Mouse (Mus musculus) liver, embryonic 11.5 days (tissue): Measurements from ENCODE around the gene Nup210. TPM values are rescaled to one million over a fixed set of nuclear protein-coding genes. Genes with fewer than 3 reads are reported as not detected.

Source experiments
- ATAC-seq: fragments of 200-750 bp; cut with Nextera tagmentation; replicated peaks from 2 replicates; pipeline ENCODE4 v1.8.0; 2017; ENCODE audit warnings: moderate number of reproducible peaks, mild to moderate bottlenecking, moderate TSS enrichment, moderate library complexity; ENCODE audit not compliant: low FRiP score
- DNase-seq: peaks from one replicate; pipeline ENCODE4 v3.0.0-alpha.2; 2017; ENCODE audit warnings: low spot score
- H3K27ac ChIP-seq: fragments of 300-500 bp; sonication (generic); 2 replicates; pipeline ENCODE4 v1.5.1; 2014; ENCODE audit warnings: mild to moderate bottlenecking, low read depth, low read length, control low read depth
- H3K27me3 ChIP-seq: fragments of 300-500 bp; sonication (generic); replicated peaks from 2 replicates; pipeline ENCODE4 v1.6.1; 2014; ENCODE audit warnings: low read length, mixed read lengths; ENCODE audit not compliant: control insufficient read depth, insufficient read depth
- H3K36me3 ChIP-seq: fragments of 300-500 bp; sonication (generic); 2 replicates; pipeline ENCODE4 v1.6.1; 2014; ENCODE audit warnings: mild to moderate bottlenecking, low read length, moderate library complexity, mixed read lengths; ENCODE audit not compliant: control insufficient read depth, insufficient read depth
- H3K4me1 ChIP-seq: fragments of 300-500 bp; sonication (generic); replicated peaks from 2 replicates; pipeline ENCODE4 v1.6.1; 2014; ENCODE audit warnings: low read length, mixed read lengths; ENCODE audit not compliant: control insufficient read depth, insufficient read depth
- H3K4me2 ChIP-seq: fragments of 300-500 bp; sonication (generic); 2 replicates; pipeline ENCODE4 v1.6.1; 2014; ENCODE audit warnings: mild to moderate bottlenecking, control low read depth, moderate library complexity
- H3K4me3 ChIP-seq: fragments of 300-500 bp; sonication (generic); 2 replicates; pipeline ENCODE4 v1.5.1; 2014; ENCODE audit warnings: low read depth, low read length, control low read depth
- H3K9ac ChIP-seq: fragments of 300-500 bp; sonication (generic); 2 replicates; pipeline ENCODE4 v1.6.1; 2014; ENCODE audit warnings: low read depth, low read length, control low read depth
- H3K9me3 ChIP-seq: fragments of 300-500 bp; sonication (generic); 2 replicates; pipeline ENCODE4 v1.6.1; 2016; ENCODE audit warnings: low read length, inconsistent platforms, mixed read lengths; ENCODE audit not compliant: control insufficient read depth
- WGBS: fragments of 180-500 bp; shearing (Covaris S2); extraction: QIAGEN DNeasy Blood & Tissue Kit; methylation state at CpG from one replicate; pipeline ENCODE4 v1.1.7; 2014; 5-methylcytosine and 5-hydroxymethylcytosine counted together
- polyA plus RNA-seq: library from polyadenylated mRNA; unstranded; fragments of >200 nt; fragmentation: Nextera tagmentation; extraction: Ambion mirVana; gene quantifications from 2 replicates; pipeline ENCODE4 v1.2.1, GENCODE M21; 2014

Nup210 gene
- polyA plus RNA-seq, 1 experiment from 2014 or later, result 53.5 TPM

DNA sequence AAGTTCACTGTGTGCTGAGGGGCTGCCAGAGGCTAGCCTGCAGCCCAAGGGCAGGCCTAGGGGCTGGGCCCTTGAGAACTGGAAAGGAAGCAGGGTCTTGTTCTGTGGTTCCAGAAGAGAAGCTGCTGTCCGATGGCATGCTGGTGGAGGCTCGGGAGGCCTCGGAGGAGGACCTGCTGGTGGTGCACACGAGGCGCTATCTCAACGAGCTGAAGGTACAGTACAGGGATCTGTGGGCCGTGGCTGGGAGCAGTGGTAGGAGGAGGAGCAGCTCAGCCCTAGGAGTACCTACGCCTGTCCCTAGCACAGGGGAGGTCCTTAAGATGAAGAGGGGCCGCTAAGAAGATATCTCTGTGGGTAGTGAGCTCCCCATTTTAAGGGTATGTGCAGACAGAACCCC lies 42.4 kb upstream of the Nup210 start:
- DNase-seq (no peak), ATAC-seq (peak; percentile 29)
- no peaks in the 10 kb centered on the region for H3K27me3 ChIP-seq
- H3K4me2 ChIP-seq, result peak overlapping the region; percentile 90
- H3K4me3 ChIP-seq, result peak overlapping the region; percentile 18
- no peaks in the 10 kb centered on the region for H3K9me3 ChIP-seq
- 61% methylated on average over 9 of the region's 9 CpGs for WGBS
- peaks cover 69% of the 10 kb centered on the region for H3K4me1 ChIP-seq
- no peaks in the 10 kb centered on the region for H3K36me3 ChIP-seq
- H3K9ac ChIP-seq, result peak overlapping the region; percentile 64
- peak overlapping the region; percentile 82 for H3K27ac ChIP-seq

DNA sequence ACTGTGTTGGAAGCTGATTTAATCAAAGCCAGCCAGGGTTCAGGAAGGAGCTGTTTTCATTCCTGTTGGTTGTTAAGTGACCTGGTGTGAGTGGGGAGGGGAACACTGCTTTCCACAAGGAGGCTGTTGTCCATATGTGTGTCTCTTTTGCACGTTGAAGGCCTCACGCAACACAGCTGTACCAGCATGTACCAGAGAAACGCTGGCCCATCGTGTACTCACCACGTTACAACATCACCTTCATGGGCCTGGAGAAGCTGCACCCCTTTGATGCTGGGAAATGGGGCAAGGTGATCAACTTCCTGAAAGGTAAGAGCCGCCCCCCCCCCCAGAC lies 40.6 kb upstream of the Nup210 start:
- Histone ChIP-seq H3K9me3 (no peaks in the 10 kb centered on the region), H3K9ac (peak overlapping the region; percentile 83), H3K27me3 (0 out of 2 replicates have a peak, but pooled peaks cover 6% of the 10 kb centered on the region), H3K27ac (peak overlapping the region; percentile 50; the same call in 1 of the 2 replicates), H3K4me2 (peak overlapping the region; percentile 90), H3K4me1 (peaks cover 57% of the 10 kb centered on the region), H3K36me3 (no peaks in the 10 kb centered on the region), H3K4me3 (peak overlapping the region; percentile 74)
- DNase-seq, result no peak
- 59% methylated on average over 5 of the region's 6 CpGs for WGBS
- no peak for ATAC-seq

DNA sequence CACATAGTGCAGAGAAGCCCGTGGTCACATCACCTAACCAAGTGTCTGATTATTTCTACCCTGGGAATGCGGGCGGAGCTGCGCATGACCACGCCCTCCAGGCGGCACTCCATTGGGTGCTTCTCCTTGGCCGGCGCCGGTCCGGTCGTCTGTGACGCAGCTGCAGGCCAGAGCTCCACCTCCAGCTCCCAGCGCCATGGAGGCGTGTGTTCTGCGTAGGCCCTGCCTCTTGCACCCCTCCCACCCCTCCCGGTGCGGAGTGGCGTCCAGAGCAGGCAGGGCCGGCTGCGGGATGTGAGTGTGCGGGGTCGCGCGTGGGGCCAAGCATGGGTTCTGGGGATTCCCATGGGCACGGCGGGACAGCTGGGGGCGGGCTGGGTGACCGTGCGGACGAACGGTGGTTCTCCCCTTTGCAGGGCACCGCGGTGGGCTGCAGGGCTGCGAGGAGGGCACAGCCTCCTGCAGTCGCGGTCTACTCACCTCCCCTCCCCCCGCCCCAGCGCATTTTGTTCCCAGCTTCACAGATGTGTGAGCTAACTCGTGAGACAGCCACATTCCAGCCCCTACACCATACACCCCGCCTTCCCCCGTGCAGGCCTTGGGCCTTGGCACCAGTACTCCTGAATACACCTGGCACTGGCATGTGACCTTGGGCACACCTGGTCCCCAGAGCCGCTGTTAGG lies 40.1 kb upstream of the Nup210 start, which contains the start of gene Hdac11:
Gene Hdac11, plus strand, starts transcription at position 112 of the 683 bp plus-strand sequence.
- peak within 1 kb of the TSS; percentile 74 for H3K4me3 ChIP-seq
- peak; percentile 83 for DNase-seq
- H3K9ac ChIP-seq, result peak within 1 kb of the TSS; percentile 83
- H3K4me1 ChIP-seq, result peaks cover 52% of the 10 kb centered on the region
- peak within 1 kb of the TSS; percentile 54 for H3K27ac ChIP-seq
- H3K9me3 ChIP-seq, result no peaks in the 10 kb centered on the region
- peak; percentile 97 for ATAC-seq
- peak within 1 kb of the TSS; percentile 90 for H3K4me2 ChIP-seq
- under 1% methylated on average over 37 of the region's 42 CpGs for WGBS
- H3K27me3 ChIP-seq, result 0 out of 2 replicates have a peak, but pooled peaks cover 6% of the 10 kb centered on the region
- H3K36me3 ChIP-seq, result no peaks in the 10 kb centered on the region

DNA sequence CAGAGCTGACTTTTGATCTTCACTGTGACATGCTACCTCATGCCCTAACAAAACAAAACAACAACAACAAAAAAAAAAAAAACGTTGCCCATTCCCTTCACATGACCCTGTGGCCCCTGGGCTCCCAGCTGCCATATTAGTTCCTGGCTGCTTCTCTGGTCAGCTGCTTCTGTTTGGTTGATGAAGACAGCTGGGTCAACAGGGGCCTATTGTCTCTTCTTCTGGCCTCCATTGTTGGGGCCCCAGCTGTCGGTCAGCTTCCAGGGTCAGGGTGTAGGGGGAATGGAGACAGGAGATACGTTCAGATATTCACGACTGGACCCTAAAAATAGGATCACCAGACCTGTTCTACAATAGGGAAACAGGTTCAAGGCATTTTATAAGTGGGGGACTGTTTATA lies 39.4 kb upstream of the Nup210 start:
- peak overlapping the region; percentile 74; the same call in 1 of the 2 replicates for H3K4me3 ChIP-seq
- DNase-seq (no peak), ATAC-seq (no peak)
- peak overlapping the region; percentile 90 for H3K4me2 ChIP-seq
- 0 out of 2 replicates have a peak, but pooled peaks cover 6% of the 10 kb centered on the region for H3K27me3 ChIP-seq
- peak overlapping the region; percentile 54 for H3K27ac ChIP-seq
- H3K9ac ChIP-seq, result peak overlapping the region; percentile 42
- WGBS, result 25% methylated on average over 4 of the region's 4 CpGs
- no peaks in the 10 kb centered on the region for H3K9me3 ChIP-seq
- H3K36me3 ChIP-seq, result no peaks in the 10 kb centered on the region
- peaks cover 49% of the 10 kb centered on the region for H3K4me1 ChIP-seq

DNA sequence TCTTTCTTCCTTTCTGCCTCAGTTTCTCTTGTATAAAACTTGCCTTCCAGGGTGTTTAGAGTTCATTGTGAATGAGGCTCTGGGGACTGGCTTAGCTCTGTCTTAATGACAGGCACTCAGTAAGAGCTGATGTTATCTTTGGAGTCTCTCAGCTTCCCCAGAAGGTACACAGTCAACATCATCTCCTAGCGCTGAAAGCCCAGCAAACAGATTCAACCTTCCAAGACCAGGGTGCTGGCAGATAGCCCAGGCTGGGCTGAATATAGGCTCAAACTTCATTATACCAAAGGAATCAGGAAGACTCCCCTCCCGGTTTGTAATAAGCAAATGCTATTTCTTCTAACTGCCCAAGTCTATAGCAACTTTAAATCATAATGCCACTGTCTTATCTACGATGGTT lies 38.7 kb upstream of the Nup210 start:
- WGBS, result 66% methylated on average over 3 of the region's 3 CpGs
- H3K4me1 ChIP-seq, result peaks cover 41% of the 10 kb centered on the region
- 0 out of 2 replicates have a peak, but pooled peaks cover 6% of the 10 kb centered on the region for H3K27me3 ChIP-seq
- H3K4me3 ChIP-seq, result no peak overlapping the region
- no peak overlapping the region for H3K27ac ChIP-seq
- ATAC-seq (no peak), DNase-seq (no peak)
- no peak overlapping the region for H3K4me2 ChIP-seq
- 0 out of 2 replicates have a peak, but pooled peaks cover 2% of the 10 kb centered on the region for H3K9me3 ChIP-seq
- H3K9ac ChIP-seq, result no peak overlapping the region
- no peaks in the 10 kb centered on the region for H3K36me3 ChIP-seq

DNA sequence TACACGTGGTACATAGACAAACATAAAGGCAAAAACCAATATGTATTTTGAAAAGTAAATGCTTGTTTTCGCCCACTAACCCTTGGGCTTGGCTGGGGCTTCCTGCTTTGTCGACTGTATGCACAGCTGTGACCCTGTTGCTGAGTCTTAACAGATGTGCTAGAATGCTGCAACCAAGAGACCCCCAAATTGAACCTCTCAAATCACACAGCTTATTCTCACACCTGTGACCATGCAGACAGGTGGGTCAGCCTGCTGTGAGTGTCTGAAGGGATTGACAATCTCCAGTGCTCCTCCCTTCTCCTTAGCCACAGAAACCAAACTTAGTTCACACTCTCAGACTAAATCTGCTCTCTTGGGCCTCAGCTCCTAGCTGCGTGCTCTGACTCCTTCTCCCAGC lies 38.1 kb upstream of the Nup210 start:
- Histone ChIP-seq H3K9me3 (0 out of 2 replicates have a peak, but pooled peaks cover 2% of the 10 kb centered on the region), H3K4me1 (peaks cover 36% of the 10 kb centered on the region), H3K27me3 (0 out of 2 replicates have a peak, but pooled peaks cover 6% of the 10 kb centered on the region), H3K9ac (no peak overlapping the region), H3K27ac (no peak overlapping the region), H3K4me3 (no peak overlapping the region), H3K4me2 (no peak overlapping the region), H3K36me3 (no peaks in the 10 kb centered on the region)
- WGBS, result 58% methylated on average over 4 of the region's 4 CpGs
- ATAC-seq (no peak), DNase-seq (no peak)

DNA sequence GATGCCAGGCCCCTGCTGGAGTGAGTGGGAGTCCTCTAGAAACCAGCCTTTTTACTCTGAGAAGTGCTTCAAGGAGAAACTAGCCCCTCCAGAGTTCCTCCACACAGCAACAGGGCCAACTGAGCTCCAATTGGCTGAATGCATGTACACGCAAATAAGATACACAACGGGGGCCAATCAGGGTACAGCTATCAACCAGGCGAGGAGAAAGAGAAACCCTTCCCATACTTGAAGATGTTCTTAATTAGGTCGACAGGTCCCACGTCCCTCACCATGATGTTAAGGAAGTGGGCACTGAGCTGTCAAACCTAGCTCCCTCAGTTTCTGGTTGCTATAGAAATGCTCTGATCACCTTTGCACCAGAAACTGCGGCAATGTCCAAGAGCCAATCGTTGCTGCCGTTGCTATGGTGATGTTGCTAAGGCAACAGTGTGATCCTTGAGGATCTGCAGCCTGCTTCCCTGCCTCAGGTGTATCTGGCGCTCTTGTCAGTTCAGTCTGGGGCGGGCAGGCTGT lies 37.0 kb upstream of the Nup210 start:
- 5% methylated on average over 10 of the region's 10 CpGs for WGBS
- no peak overlapping the region for H3K4me3 ChIP-seq
- no peaks in the 10 kb centered on the region for H3K36me3 ChIP-seq
- ATAC-seq (peak; percentile 40; the same call in 1 of the 2 replicates), DNase-seq (no peak)
- no peak overlapping the region for H3K27ac ChIP-seq
- peak overlapping the region; percentile 33 for H3K4me2 ChIP-seq
- peaks cover 26% of the 10 kb centered on the region for H3K4me1 ChIP-seq
- 0 out of 2 replicates have a peak, but pooled peaks cover 6% of the 10 kb centered on the region for H3K27me3 ChIP-seq
- H3K9ac ChIP-seq, result no peak overlapping the region
- H3K9me3 ChIP-seq, result 0 out of 2 replicates have a peak, but pooled peaks cover 2% of the 10 kb centered on the region

DNA sequence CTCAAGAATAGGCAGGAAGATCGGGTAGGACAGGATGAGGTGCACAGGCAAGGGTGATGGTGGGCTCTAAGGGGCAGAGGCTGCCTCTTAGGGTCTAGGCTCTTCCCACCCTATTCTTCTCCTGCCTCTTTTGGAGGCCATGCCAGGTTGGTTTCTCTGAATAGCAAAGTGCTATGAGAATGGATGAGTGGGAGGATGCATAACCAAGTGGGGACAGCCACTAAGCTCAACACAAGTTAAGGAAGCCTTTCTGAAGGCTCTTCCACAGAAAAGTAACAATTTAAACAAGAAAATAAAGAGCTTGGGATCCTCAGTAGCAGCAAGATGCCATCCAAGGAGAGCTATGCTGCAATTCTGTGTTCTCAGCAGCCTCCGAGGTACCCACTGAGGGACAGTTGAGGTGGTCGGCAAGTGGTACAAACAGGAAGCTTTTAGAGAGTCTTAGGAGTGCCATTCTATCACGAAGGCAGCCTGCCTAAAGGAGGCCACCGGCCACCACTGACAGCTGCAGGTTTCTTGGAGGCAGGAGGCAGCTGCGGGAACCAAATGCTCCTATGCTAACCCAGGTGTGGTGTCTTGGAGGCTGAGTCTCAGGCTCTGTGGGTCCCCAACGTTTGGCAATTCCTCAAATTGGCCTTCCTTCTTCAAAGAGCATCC lies 36.4 kb upstream of the Nup210 start:
- peaks cover 23% of the 10 kb centered on the region for H3K4me1 ChIP-seq
- ATAC-seq (no peak), DNase-seq (no peak)
- WGBS, result 40% methylated on average over 7 of the region's 7 CpGs
- no peak overlapping the region for H3K9ac ChIP-seq
- 0 out of 2 replicates have a peak, but pooled peaks cover 2% of the 10 kb centered on the region for H3K9me3 ChIP-seq
- no peaks in the 10 kb centered on the region for H3K36me3 ChIP-seq
- H3K27ac ChIP-seq, result no peak overlapping the region
- H3K27me3 ChIP-seq, result 0 out of 2 replicates have a peak, but pooled peaks cover 6% of the 10 kb centered on the region
- H3K4me2 ChIP-seq, result peak overlapping the region; percentile 33; the same call in 1 of the 2 replicates
- no peak overlapping the region for H3K4me3 ChIP-seq
